Comparison of ENCODE assay signal across 28 mouse cellular contexts in genomic region chr9:52017824-52018223, GRCm38 (mm10).
"Had no signal": no experiment of that assay in that cellular context is flagged by ENCODE, and none has a peak within 500 bp of the region (broad histone marks: within the 10 kb centered on the region; RNA-seq: fewer than 3 reads in every experiment).

No protein-coding gene starts in this region.

- H3K27me3 ChIP-seq: embryonic facial prominence, embryonic 12.5 days; embryonic facial prominence, embryonic 13.5 days; embryonic facial prominence, embryonic 15.5 days; forebrain, embryonic 12.5 days; forebrain, embryonic 13.5 days; forebrain, embryonic 15.5 days had no signal

- H3K4me2 ChIP-seq: embryonic facial prominence, embryonic 12.5 days; embryonic facial prominence, embryonic 13.5 days; embryonic facial prominence, embryonic 15.5 days; forebrain, embryonic 12.5 days; forebrain, embryonic 13.5 days; forebrain, embryonic 15.5 days had no signal

- H3K36me3 ChIP-seq: embryonic facial prominence, embryonic 10.5 days; embryonic facial prominence, embryonic 12.5 days; embryonic facial prominence, embryonic 13.5 days; embryonic facial prominence, embryonic 15.5 days; forebrain, embryonic 10.5 days; forebrain, embryonic 12.5 days; forebrain, embryonic 15.5 days had no signal

- ATAC-seq: forebrain, embryonic 13.5 days; forebrain, embryonic 14.5 days; forebrain, embryonic 15.5 days; forebrain, embryonic 16.5 days; forebrain, postnatal 0 days had no signal

- H3K27ac ChIP-seq: embryonic facial prominence, embryonic 10.5 days; embryonic facial prominence, embryonic 12.5 days; embryonic facial prominence, embryonic 13.5 days; embryonic facial prominence, embryonic 15.5 days; forebrain, embryonic 10.5 days; forebrain, embryonic 12.5 days; forebrain, embryonic 13.5 days; forebrain, embryonic 15.5 days; gastrocnemius, adult 2 months; heart, adult 2 months had no signal

- H3K4me1 ChIP-seq: embryonic facial prominence, embryonic 12.5 days; embryonic facial prominence, embryonic 13.5 days; embryonic facial prominence, embryonic 15.5 days; forebrain, embryonic 10.5 days; forebrain, embryonic 12.5 days; forebrain, embryonic 13.5 days; forebrain, embryonic 15.5 days had no signal

- H3K9me3 ChIP-seq: embryonic facial prominence, embryonic 10.5 days; embryonic facial prominence, embryonic 12.5 days; embryonic facial prominence, embryonic 13.5 days; embryonic facial prominence, embryonic 15.5 days; forebrain, embryonic 10.5 days; forebrain, embryonic 12.5 days; forebrain, embryonic 13.5 days; forebrain, embryonic 15.5 days had no signal

- H3K4me3 ChIP-seq: embryonic facial prominence, embryonic 10.5 days; embryonic facial prominence, embryonic 12.5 days; embryonic facial prominence, embryonic 13.5 days; embryonic facial prominence, embryonic 15.5 days; erythroblast, embryonic 14.5 days; forebrain, embryonic 10.5 days; forebrain, embryonic 12.5 days; forebrain, embryonic 13.5 days; forebrain, embryonic 15.5 days; gastrocnemius, adult 2 months; heart, adult 2 months had no signal

- H3K9ac ChIP-seq: embryonic facial prominence, embryonic 12.5 days; embryonic facial prominence, embryonic 13.5 days; embryonic facial prominence, embryonic 15.5 days; forebrain, embryonic 12.5 days; forebrain, embryonic 13.5 days; forebrain, embryonic 15.5 days; forebrain, postnatal 0 days had no signal

- DNase-seq: cerebellum, adult 2 months; cerebellum, adult 8-10 months; cerebellum, adult 9-10 months; cerebellum, adult 9-11 months; cerebellum, postnatal 10 days; cerebellum, postnatal 14 days; cerebellum, postnatal 25 days; cerebellum, postnatal 36 days; embryo, embryonic 11 days; forebrain, postnatal 0 days; gastrocnemius, adult 2 months; gastrocnemius, postnatal 10 days; gastrocnemius, postnatal 14 days; gastrocnemius, postnatal 25 days; gastrocnemius, postnatal 36 days; heart, adult 18-20 months; heart, adult 2 months had no signal
